ENCODE assay signal across 10 mouse cellular contexts in the genomic region with DNA sequence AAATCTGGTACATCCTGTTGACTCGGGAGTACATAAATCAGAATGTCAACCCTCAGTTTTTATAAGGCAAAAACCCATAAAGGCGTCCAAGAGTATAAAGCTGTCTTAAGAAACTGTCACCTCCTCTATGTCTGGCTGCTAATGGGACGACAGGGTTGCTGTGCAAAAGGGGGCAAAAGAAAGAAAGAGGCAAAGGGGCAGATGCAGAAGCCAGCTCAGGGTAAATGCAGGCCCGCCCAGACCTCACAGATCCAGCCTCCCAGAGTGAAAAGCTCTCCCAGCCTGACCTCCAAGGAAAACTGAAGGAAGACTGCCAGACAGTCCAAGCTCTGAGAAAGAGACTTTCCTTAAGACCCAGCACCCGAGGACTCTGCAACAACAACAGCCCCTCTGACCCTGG.
DNase-seq lines count a peak whose midpoint lies in the region; ATAC-seq and TF ChIP-seq lines count a peak whose summit lies in the region.
"Had no signal": no experiment of that assay in that cellular context is flagged by ENCODE, and none has a peak within 500 bp of the region (broad histone marks: within the 10 kb centered on the region; RNA-seq: fewer than 3 reads in every experiment).

No protein-coding gene starts in this region.

- no peak for TF ChIP-seq EP300 in stomach, postnatal 0 days (optimal IDR thresholded peaks at IDR 0.05)

- no peak for DNase-seq in forebrain, embryonic 14.5 days (ENCODE audit: low spot score)
- no peak for DNase-seq in forebrain, postnatal 0 days
- DNase-seq in neural tube, embryonic 11.5 days (ENCODE audit: low spot score) = no peak
- DNase-seq in neural tube, embryonic 10.5 days (ENCODE audit: extremely low spot score, low spot score) = no peak
- DNase-seq in limb, embryonic 10.5 days (ENCODE audit: low spot score) = peak; percentile 38
- DNase-seq in stomach, postnatal 0 days (ENCODE audit: low spot score) = no peak
- no peak for DNase-seq in heart, postnatal 36 days
- DNase-seq in cerebellum, adult 2 months = no peak
- DNase-seq: gastrocnemius, postnatal 10 days had no signal

- 0 out of 2 replicates have a peak overlapping the region, but pooled peaks have one; percentile 8 for H3K9ac ChIP-seq in forebrain, embryonic 14.5 days (ENCODE audit: low read length)
- H3K9ac ChIP-seq in forebrain, postnatal 0 days = no peak overlapping the region
- H3K9ac ChIP-seq in neural tube, embryonic 11.5 days (ENCODE audit: low read length) = no peak overlapping the region
- no peak overlapping the region for H3K9ac ChIP-seq in stomach, postnatal 0 days (ENCODE audit: low read length)

- no peak overlapping the region for H3K4me3 ChIP-seq in forebrain, embryonic 14.5 days (ENCODE audit: low read depth, low read length)
- H3K4me3 ChIP-seq in forebrain, postnatal 0 days (ENCODE audit: low read depth, low read length) = no peak overlapping the region
- no peak overlapping the region for H3K4me3 ChIP-seq in neural tube, embryonic 11.5 days (ENCODE audit: low read depth, low read length)
- 0 out of 2 replicates have a peak overlapping the region, but pooled peaks have one; percentile 1 for H3K4me3 ChIP-seq in limb, embryonic 10.5 days
- H3K4me3 ChIP-seq in stomach, postnatal 0 days (ENCODE audit: low read depth, low read length) = no peak overlapping the region
- H3K4me3 ChIP-seq in cerebellum, adult 2 months (replicated peaks; ENCODE audit: insufficient read depth, low read depth, low read length) = no peak overlapping the region

- no peaks in the 10 kb centered on the region for H3K27me3 ChIP-seq in forebrain, embryonic 14.5 days (replicated peaks; ENCODE audit: control insufficient read depth, insufficient read depth, low read length)
- H3K27me3 ChIP-seq in forebrain, postnatal 0 days (ENCODE audit: insufficient read depth, low read length) = no peaks in the 10 kb centered on the region
- no peaks in the 10 kb centered on the region for H3K27me3 ChIP-seq in neural tube, embryonic 11.5 days (ENCODE audit: control insufficient read depth, insufficient read depth, low read length)
- no peaks in the 10 kb centered on the region for H3K27me3 ChIP-seq in limb, embryonic 10.5 days (ENCODE audit: low read depth, poor library complexity, severe bottlenecking)
- no peaks in the 10 kb centered on the region for H3K27me3 ChIP-seq in stomach, postnatal 0 days (ENCODE audit: control insufficient read depth, insufficient read depth, low read length)
- no peaks in the 10 kb centered on the region for H3K27me3 ChIP-seq in cerebellum, adult 2 months (ENCODE audit: control insufficient read depth, insufficient read depth, low read length)

- H3K4me2 ChIP-seq in forebrain, embryonic 14.5 days (ENCODE audit: low read length) = no peak overlapping the region
- H3K4me2 ChIP-seq in forebrain, postnatal 0 days (ENCODE audit: low read depth) = no peak overlapping the region
- H3K4me2 ChIP-seq in neural tube, embryonic 11.5 days (ENCODE audit: low read depth) = no peak overlapping the region
- no peak overlapping the region for H3K4me2 ChIP-seq in stomach, postnatal 0 days (replicated peaks; ENCODE audit: low read depth)

- ATAC-seq in forebrain, embryonic 14.5 days = no peak
- ATAC-seq in forebrain, postnatal 0 days = no peak
- ATAC-seq in neural tube, embryonic 11.5 days (ENCODE audit: insufficient read depth, low FRiP score, low TSS enrichment) = no peak
- peak; percentile 30; the same call in 1 of the 2 replicates for ATAC-seq in stomach, postnatal 0 days (ENCODE audit: low FRiP score, low TSS enrichment)

- intact Hi-C loops in heart, postnatal 36 days (cut with DNase I) = no loop called here

- no peak for TF ChIP-seq CTCF in forebrain, postnatal 0 days (IDR thresholded peaks at IDR 0.05; ENCODE audit: low read depth)
- no peak for TF ChIP-seq CTCF in stomach, postnatal 0 days (IDR thresholded peaks at IDR 0.05; ENCODE audit: low read depth)
- TF ChIP-seq CTCF in cerebellum, adult 2 months (IDR thresholded peaks at IDR 0.05; ENCODE audit: borderline replicate concordance, insufficient read depth, low read depth, low read length) = no peak

- H3K4me1 ChIP-seq in forebrain, embryonic 14.5 days (ENCODE audit: control insufficient read depth, insufficient read depth, low read length) = peaks cover 26% of the 10 kb centered on the region
- 0 out of 2 replicates have a peak, but pooled peaks cover 7% of the 10 kb centered on the region for H3K4me1 ChIP-seq in forebrain, postnatal 0 days (ENCODE audit: insufficient read depth)
- peaks cover 26% of the 10 kb centered on the region for H3K4me1 ChIP-seq in neural tube, embryonic 11.5 days (ENCODE audit: control insufficient read depth, insufficient read depth, low read length)
- peaks cover 86% of the 10 kb centered on the region for H3K4me1 ChIP-seq in limb, embryonic 10.5 days
- no peaks in the 10 kb centered on the region for H3K4me1 ChIP-seq in stomach, postnatal 0 days (replicated peaks; ENCODE audit: control insufficient read depth, insufficient read depth)
- no peaks in the 10 kb centered on the region for H3K4me1 ChIP-seq in cerebellum, adult 2 months (ENCODE audit: control insufficient read depth, insufficient read depth, low read length)

- TF ChIP-seq POLR2A in cerebellum, adult 2 months (IDR thresholded peaks at IDR 0.05; ENCODE audit: borderline replicate concordance, insufficient read depth, low read length) = no peak

- 0 out of 2 replicates have a peak, but pooled peaks cover 3% of the 10 kb centered on the region for H3K36me3 ChIP-seq in forebrain, embryonic 14.5 days (ENCODE audit: control insufficient read depth, insufficient read depth, low read length)
- no peaks in the 10 kb centered on the region for H3K36me3 ChIP-seq in forebrain, postnatal 0 days (ENCODE audit: insufficient read depth)
- H3K36me3 ChIP-seq in neural tube, embryonic 11.5 days (ENCODE audit: control insufficient read depth, insufficient read depth, low read length) = peaks cover 2% of the 10 kb centered on the region
- H3K36me3 ChIP-seq in limb, embryonic 10.5 days = peaks cover 30% of the 10 kb centered on the region
- H3K36me3 ChIP-seq in stomach, postnatal 0 days (ENCODE audit: control insufficient read depth, insufficient read depth, low read length) = no peaks in the 10 kb centered on the region

- no peaks in the 10 kb centered on the region for H3K9me3 ChIP-seq in forebrain, embryonic 14.5 days (replicated peaks; ENCODE audit: control insufficient read depth, low read length)
- no peaks in the 10 kb centered on the region for H3K9me3 ChIP-seq in forebrain, postnatal 0 days (ENCODE audit: low read length)
- H3K9me3 ChIP-seq in neural tube, embryonic 11.5 days (ENCODE audit: control insufficient read depth, low read length) = no peaks in the 10 kb centered on the region
- no peaks in the 10 kb centered on the region for H3K9me3 ChIP-seq in limb, embryonic 10.5 days (replicated peaks)
- H3K9me3 ChIP-seq in stomach, postnatal 0 days (ENCODE audit: control insufficient read depth, low read length) = no peaks in the 10 kb centered on the region

- 32% methylated on average over 5 of the region's 5 CpGs for WGBS in forebrain, embryonic 14.5 days
- WGBS in forebrain, postnatal 0 days = 45% methylated on average over 5 of the region's 5 CpGs
- 35% methylated on average over 5 of the region's 5 CpGs for WGBS in neural tube, embryonic 11.5 days
- 18% methylated on average over 5 of the region's 5 CpGs for WGBS in limb, embryonic 10.5 days
- WGBS in stomach, postnatal 0 days = 28% methylated on average over 5 of the region's 5 CpGs
- 84% methylated on average over 5 of the region's 5 CpGs for WGBS in cerebellum, adult 2 months

- H3K27ac ChIP-seq in forebrain, embryonic 14.5 days (ENCODE audit: low read depth, low read length) = no peak overlapping the region
- H3K27ac ChIP-seq in forebrain, postnatal 0 days (ENCODE audit: low read depth, low read length) = no peak overlapping the region
- 0 out of 2 replicates have a peak overlapping the region, but pooled peaks have one; percentile 44 for H3K27ac ChIP-seq in neural tube, embryonic 11.5 days (ENCODE audit: low read depth, low read length)
- H3K27ac ChIP-seq in limb, embryonic 10.5 days = peak overlapping the region; percentile 69
- H3K27ac ChIP-seq in stomach, postnatal 0 days (replicated peaks) = no peak overlapping the region; the same call in 1 of the 2 replicates
- H3K27ac ChIP-seq in cerebellum, adult 2 months (ENCODE audit: insufficient read depth, low read length) = no peak overlapping the region
- H3K27ac ChIP-seq: macrophage had no signal

Comparison
In these comparisons a context has a peak if more than half of its experiments do, and no peak if none do; other contexts are left out.
1. H3K27ac ChIP-seq: peak in neural tube, embryonic 11.5 days (single experiment) and limb, embryonic 10.5 days (single experiment); none in forebrain, embryonic 14.5 days (single experiment), forebrain, postnatal 0 days (single experiment), stomach, postnatal 0 days (single experiment) and cerebellum, adult 2 months (single experiment).